Mouse (Mus musculus): ENCODE measurements around the gene Ube3a.

Ube3a gene

GRCm38 (mm10) chr7:59228045-59228865 is at the start of gene Ube3a:
Gene Ube3a, plus strand, starts transcription at chr7:59228750.
- peak; percentile 98 for DNase-seq

DNA sequence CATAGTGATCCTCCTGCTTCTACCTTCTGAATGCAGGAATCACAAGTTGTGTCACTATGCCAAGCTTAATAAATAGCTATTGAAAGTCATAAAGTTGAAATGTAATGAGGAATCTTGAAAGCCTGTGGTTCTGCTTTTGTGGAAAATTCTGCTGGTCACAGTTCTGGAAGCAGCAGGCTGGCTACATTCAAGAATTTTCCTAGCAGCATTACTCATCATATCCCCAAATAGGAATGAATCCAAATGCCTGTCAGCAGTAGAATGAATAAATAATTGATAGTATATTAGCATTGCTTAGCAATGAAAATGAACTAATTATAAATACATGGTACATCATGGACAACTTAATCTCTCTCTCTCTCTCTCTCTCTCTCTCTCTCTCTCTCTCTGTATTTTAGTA is 35.7 kb upstream of the Ube3a start:
- no peak for DNase-seq

DNA sequence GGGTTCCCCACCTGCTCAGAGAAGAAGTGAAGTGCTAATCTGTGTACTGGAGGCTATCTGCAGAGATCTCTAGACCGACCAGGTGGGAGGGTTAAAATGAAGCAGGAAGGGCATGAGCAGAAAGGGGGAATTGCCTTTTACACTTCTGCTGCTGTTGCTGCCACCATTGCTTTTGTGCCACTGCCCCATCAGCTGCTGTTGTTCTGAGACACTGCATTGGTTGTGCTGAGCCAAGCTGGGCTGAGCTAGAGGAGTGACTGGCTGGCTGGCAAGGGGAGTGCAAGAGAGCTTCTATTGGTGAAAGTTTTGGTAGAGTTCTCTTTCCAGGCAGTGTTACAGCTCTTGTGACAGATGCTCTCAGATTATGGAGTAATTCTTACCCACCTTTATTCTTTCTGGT is 13.6 kb upstream of the Ube3a start:
- no peak for DNase-seq

DNA sequence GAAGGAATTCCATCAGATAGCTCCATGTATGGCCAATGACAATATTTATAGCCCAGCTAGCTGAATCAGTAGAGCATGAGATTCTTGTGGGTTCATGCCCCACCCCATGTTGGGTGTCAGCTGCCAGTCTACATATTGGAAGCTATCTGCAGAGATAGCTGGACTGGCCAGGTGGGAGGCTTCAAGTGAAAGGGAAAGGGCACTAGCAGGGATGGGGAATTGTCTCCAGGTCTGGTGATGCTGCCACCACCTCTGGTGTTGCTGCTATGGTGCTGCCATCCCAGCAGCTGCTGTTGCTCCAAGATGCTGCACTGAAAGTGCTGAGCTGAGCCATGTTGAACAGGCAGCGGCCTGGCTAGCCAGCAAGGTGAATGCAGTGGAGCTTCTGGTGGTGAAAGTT is 7.3 kb upstream of the Ube3a start:
- no peak for DNase-seq

- no peak for DNase-seq
These were observed 274 bp downstream of the Ube3a start for GRCm38 (mm10) chr7:59228866-59229182.

DNA sequence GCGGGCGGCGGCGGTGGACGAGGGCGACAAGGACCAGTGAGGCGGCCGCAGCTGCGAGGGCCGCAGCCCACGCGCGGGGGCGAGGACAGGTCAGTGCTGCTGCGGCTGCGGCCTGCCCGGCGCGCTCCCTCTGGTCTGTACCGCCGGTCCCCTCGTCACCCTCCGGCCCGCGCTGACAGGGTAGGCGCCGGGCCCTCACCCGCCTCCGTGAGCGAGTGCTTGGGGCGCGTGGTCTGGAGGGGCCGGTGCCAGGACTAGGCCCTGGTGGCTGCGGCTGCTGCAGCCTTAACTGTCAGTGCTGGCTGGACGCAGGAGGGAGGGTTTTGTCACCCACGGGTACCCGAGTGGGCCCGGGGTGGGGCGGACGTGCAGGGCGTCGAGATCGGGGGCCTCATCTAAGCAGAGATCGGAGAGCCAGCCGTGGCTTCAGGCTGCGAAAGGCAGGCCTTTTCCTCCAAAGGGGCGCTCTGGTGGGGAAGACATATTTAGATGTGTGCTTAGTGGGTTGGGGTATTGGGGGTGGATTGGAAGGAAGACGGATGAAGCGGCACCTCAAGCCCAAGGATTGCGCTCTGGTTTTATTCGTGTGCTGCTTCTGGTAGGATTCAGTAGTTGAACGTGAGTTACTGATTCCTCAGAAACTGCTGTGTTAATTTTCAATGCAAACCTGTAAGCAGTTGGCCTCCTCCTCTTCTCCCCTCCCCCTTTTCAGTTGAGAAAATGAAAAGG is 797 bp downstream of the Ube3a start:
- peak; percentile 68 for DNase-seq

DNA sequence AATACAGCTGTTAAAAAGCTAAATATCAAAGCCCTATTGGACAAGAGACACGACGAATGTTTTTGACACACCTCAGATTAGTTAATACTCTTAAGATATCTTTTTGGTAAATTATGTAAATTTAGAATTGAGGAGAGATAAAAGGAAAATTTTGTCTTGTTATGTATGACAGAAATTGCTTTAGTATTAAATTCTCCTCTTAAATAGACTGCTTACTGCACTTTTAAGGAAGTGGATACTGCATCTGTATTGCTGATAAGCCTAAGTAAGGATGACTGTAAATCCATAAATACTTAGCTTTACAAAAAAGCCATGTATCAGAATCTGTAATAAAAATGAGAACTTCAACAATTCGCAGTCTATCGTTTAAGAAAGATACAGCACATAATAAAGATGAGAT is 1.8 kb downstream of the Ube3a start:
- DNase-seq = no peak

GRCm38 (mm10) chr7:59230768-59231167 is 2.2 kb downstream of the Ube3a start:
- DNase-seq = no peak

- DNase-seq = no peak
These were observed 3.4 kb downstream of the Ube3a start for GRCm38 (mm10) chr7:59231960-59232359.

DNA sequence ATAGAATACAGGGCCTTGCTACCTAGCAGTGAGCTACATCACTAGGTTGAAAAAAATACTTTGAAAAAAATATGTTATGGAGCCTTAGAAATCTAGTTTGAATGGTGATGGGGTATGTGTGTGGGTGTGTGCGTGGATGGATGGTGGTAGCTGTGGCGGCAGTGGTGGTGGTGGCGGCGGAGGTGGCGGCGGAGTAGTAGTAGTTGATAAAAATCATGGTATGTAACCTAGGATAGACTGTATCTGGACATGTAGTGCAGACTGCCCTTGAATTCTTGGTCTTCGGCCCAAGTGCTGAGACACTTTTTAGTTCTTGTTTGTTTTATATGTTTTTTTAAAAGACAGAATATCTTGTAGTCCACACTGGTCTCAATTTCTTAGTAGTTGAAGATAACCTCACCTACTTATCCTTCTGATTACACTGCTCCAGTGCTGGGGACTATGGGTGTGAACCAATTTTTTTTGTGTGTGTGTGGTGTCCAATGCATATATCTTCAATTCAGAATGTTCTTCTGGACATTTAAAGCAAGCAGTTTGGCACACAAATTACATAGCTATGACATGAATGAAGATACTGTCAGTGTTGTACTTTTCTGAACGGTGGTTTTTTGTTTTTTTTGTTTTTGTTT is 6.3 kb downstream of the Ube3a start:
- no peak for DNase-seq

GRCm38 (mm10) chr7:59243257-59243656 is 14.7 kb downstream of the Ube3a start:
- DNase-seq = no peak

GRCm38 (mm10) chr7:59245541-59245940 is 17.0 kb downstream of the Ube3a start:
- DNase-seq = no peak

- DNase-seq = no peak
These were observed 24.8 kb downstream of the Ube3a start for GRCm38 (mm10) chr7:59253373-59253772.

DNA sequence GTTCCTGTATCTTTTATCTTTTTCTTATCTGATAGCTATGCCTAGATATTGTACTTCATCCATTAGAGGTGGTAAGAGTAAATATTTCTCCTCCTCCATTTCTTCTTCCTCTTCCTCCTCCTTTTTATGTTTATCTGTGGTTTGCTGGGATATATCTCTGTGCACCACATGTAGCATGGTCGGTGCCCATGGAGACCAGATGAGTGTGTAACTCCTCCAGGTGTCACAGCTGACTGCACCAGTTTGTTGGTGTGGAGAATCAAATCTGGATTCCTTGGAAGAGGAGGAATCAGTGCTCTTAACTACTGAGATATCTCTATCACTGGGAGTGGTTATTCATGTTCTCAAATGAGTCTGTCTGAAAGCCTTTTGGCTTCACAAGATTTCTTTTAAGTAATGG is 37.0 kb downstream of the Ube3a start:
- no peak for DNase-seq

GRCm38 (mm10) chr7:59271775-59272174 is 43.2 kb downstream of the Ube3a start:
- no peak for DNase-seq

GRCm38 (mm10) chr7:59312576-59312975 is 84.0 kb downstream of the Ube3a start:
- no peak for DNase-seq

DNA sequence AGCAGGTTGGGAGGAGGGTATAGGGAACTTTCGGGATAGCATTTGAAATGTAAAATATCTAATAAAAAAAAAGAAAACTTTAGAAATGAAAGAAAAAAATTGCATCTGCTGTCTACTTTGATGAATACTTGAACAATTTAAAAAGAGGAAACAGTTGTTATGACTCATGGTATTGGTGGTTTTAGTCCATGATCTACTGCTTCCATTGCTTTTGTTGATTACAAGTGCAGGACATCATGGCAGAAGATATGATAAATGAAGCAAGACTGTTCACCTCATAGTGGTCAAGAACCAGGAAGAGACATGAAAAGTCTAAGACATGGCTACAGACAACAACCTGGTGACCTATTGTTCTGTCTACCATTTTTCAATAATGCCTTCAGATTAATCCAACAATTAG is 94.2 kb downstream of the Ube3a start:
- DNase-seq = no peak

All from embryo, embryonic 11 days (tissue).